Mouse (Mus musculus): Measurements from ENCODE around the gene Cxcl14.

GRCm38 (mm10) chr13:56253379-56253778 is 43.0 kb downstream of the Cxcl14 start:
- no peak for TF ChIP-seq EP300 (IDR thresholded peaks at IDR 0.05; ENCODE audit: low read depth)
- TF ChIP-seq CTCF (IDR thresholded peaks at IDR 0.05; ENCODE audit: low read depth): no peak
